Mouse (Mus musculus) WW6 (cell line): Measurements from ENCODE around the gene Wnt7a.

Experiments
- DNase-seq: peaks from one replicate; pipeline ENCODE4 v3.0.0-alpha.2; 2013; ENCODE audit warnings: low read depth, low spot score

Wnt7a gene

GRCm38 (mm10) chr6:91410961-91411368 lies at the start of gene Wnt7a:
Gene Wnt7a, minus strand, starts transcription at chr6:91411363.
- peak; percentile 26 for DNase-seq

GRCm38 (mm10) chr6:91459471-91459870 lies 48.3 kb upstream of the Wnt7a start:
- no peak for DNase-seq

- DNase-seq = no peak
Measured at GRCm38 (mm10) chr6:91454546-91454945, 43.4 kb upstream of the Wnt7a start.

- no peak for DNase-seq
Measured at GRCm38 (mm10) chr6:91452056-91452455, 40.9 kb upstream of the Wnt7a start.

GRCm38 (mm10) chr6:91449472-91450225 lies 38.5 kb upstream of the Wnt7a start:
- DNase-seq = no peak

- DNase-seq = no peak
Measured at GRCm38 (mm10) chr6:91445316-91445715, 34.2 kb upstream of the Wnt7a start.

GRCm38 (mm10) chr6:91441145-91441662 lies 30.0 kb upstream of the Wnt7a start:
- no peak for DNase-seq

GRCm38 (mm10) chr6:91440474-91441144 lies 29.4 kb upstream of the Wnt7a start:
- peak; percentile 89 for DNase-seq

- DNase-seq = no peak
Measured at GRCm38 (mm10) chr6:91424151-91424550, 13.0 kb upstream of the Wnt7a start.

- no peak for DNase-seq
Measured at GRCm38 (mm10) chr6:91421629-91422028, 10.5 kb upstream of the Wnt7a start.

- DNase-seq = no peak
Measured at GRCm38 (mm10) chr6:91417291-91417845, 6.2 kb upstream of the Wnt7a start.

GRCm38 (mm10) chr6:91416146-91416545 lies 5.0 kb upstream of the Wnt7a start:
- no peak for DNase-seq

- peak; percentile 42 for DNase-seq
Measured at GRCm38 (mm10) chr6:91414890-91415289, 3.7 kb upstream of the Wnt7a start.

GRCm38 (mm10) chr6:91411369-91411981 lies 312 bp upstream of the Wnt7a start:
- DNase-seq = peak; percentile 61

- peak; percentile 4 for DNase-seq
Measured at GRCm38 (mm10) chr6:91410168-91410780, 889 bp downstream of the Wnt7a start.

- DNase-seq = peak; percentile 50
Measured at GRCm38 (mm10) chr6:91409448-91410167, 1.6 kb downstream of the Wnt7a start.

- DNase-seq = no peak
Measured at GRCm38 (mm10) chr6:91408616-91409015, 2.5 kb downstream of the Wnt7a start.

- DNase-seq = no peak
Measured at GRCm38 (mm10) chr6:91401591-91401990, 9.6 kb downstream of the Wnt7a start.

GRCm38 (mm10) chr6:91400514-91400913 lies 10.6 kb downstream of the Wnt7a start:
- DNase-seq = no peak

- DNase-seq = no peak
Measured at GRCm38 (mm10) chr6:91392475-91393174, 18.5 kb downstream of the Wnt7a start.
